Comparison of ENCODE assay signal across 22 mouse cellular contexts in the genomic region with DNA sequence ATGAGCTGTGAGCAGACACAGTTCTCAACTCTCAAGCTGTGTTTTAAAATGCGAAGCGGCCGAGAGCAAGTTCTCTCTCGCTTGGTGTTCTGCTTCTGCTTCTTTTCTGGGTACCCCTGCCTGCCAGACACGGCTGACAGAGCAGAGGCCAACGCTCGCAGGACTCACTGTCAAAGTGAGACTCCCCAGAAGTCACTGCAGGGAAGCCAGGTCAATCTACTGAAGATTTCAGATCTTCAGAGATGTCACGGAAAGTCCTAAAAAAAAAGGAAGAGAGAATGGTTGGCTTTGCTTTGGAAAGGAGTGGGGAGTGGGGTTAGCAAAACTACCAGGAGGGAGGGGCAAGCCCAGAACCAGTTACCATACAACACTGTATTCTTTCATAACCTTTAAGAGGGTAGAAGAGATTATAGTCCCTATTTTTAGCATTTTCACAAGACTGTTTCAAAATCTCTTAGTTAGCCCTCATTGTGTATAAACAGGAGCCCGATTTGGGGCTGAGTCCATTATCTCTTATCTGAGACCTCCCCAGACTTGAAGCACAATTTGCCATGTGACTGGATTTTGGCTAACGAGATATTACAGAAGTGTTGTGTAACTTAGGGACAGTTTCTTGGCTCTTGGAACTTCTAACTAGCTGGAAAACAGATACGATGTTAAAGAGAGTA. TPM values are rescaled to one million over a fixed set of nuclear protein-coding genes. Genes with fewer than 3 reads are reported as not detected.
DNase-seq lines count a peak whose midpoint lies in the region; ATAC-seq and TF ChIP-seq lines count a peak whose summit lies in the region.
"Had no signal": no experiment of that assay in that cellular context is flagged by ENCODE, and none has a peak within 500 bp of the region (broad histone marks: within the 10 kb centered on the region; RNA-seq: fewer than 3 reads in every experiment).

No protein-coding gene starts in this region.

- DNase-seq in liver, adult 2 months (ENCODE audit: extremely low read depth, low read depth, low spot score) = peak; percentile 39
- DNase-seq in MEL (ENCODE audit: low read depth, low spot score) = no peak
- peak; percentile 82 for DNase-seq in lung, postnatal 0 days (ENCODE audit: low spot score)
- no peak for DNase-seq in layer of hippocampus, adult 9-11 months
- DNase-seq in thymus, postnatal 0 days (ENCODE audit: low spot score) = no peak
- no peak for DNase-seq in thymus, postnatal 4 days
- DNase-seq: adrenal gland, postnatal 25 days; embryo, embryonic 11 days; gastrocnemius, postnatal 10 days; kidney, adult 8-10 months; kidney, postnatal 25 days had no signal

- no peak for TF ChIP-seq EP300 in MEL (IDR thresholded peaks at IDR 0.05; ENCODE audit: low read depth in 1 of 2, low read length in 2 of 2)
- peak; percentile 48; the same call in 1 of the 2 replicates for TF ChIP-seq EP300 in lung, postnatal 0 days (IDR thresholded peaks at IDR 0.05)

- no peaks in the 10 kb centered on the region for H3K9me3 ChIP-seq in liver, embryonic 12.5 days (replicated peaks)
- no peaks in the 10 kb centered on the region for H3K9me3 ChIP-seq in MEL (replicated peaks; ENCODE audit: insufficient read depth, low read length)
- H3K9me3 ChIP-seq in heart, embryonic 13.5 days = no peaks in the 10 kb centered on the region
- no peaks in the 10 kb centered on the region for H3K9me3 ChIP-seq in lung, postnatal 0 days (ENCODE audit: low read length)
- H3K9me3 ChIP-seq: forebrain, embryonic 12.5 days; hindbrain, embryonic 12.5 days; midbrain, embryonic 13.5 days; neural tube, embryonic 15.5 days had no signal

- TF ChIP-seq POLR2A in liver, adult 2 months (IDR thresholded peaks at IDR 0.05; ENCODE audit: extremely low read depth, insufficient read depth, low read length) = no peak
- no peak for TF ChIP-seq POLR2A in MEL (IDR thresholded peaks at IDR 0.05; ENCODE audit: control insufficient read depth in 1 of 2, insufficient read depth in 1 of 2, low read depth in 1 of 2, low read length in 2 of 2, poor library complexity in 1 of 2)

- H3K4me2 ChIP-seq in liver, embryonic 12.5 days = no peak overlapping the region
- peak overlapping the region; percentile 6; the same call in 1 of the 2 replicates for H3K4me2 ChIP-seq in heart, embryonic 13.5 days
- H3K4me2 ChIP-seq in lung, postnatal 0 days (replicated peaks; ENCODE audit: low read depth, low read length) = no peak overlapping the region
- H3K4me2 ChIP-seq: forebrain, embryonic 12.5 days; hindbrain, embryonic 12.5 days; liver, embryonic 11.5 days; midbrain, embryonic 13.5 days; neural tube, embryonic 15.5 days had no signal

- no peak for TF ChIP-seq RAD21 in MEL (IDR thresholded peaks at IDR 0.05; ENCODE audit: low read depth, low read length)

- H3K4me3 ChIP-seq in liver, adult 2 months (ENCODE audit: insufficient read depth, low read depth, low read length) = no peak overlapping the region
- H3K4me3 ChIP-seq in liver, embryonic 12.5 days = no peak overlapping the region
- H3K4me3 ChIP-seq in MEL (ENCODE audit: control insufficient read depth in 1 of 2, insufficient read depth in 1 of 2, low read depth in 2 of 2, low read length in 2 of 2) = no peak overlapping the region
- no peak overlapping the region for H3K4me3 ChIP-seq in heart, embryonic 13.5 days
- no peak overlapping the region for H3K4me3 ChIP-seq in lung, postnatal 0 days (ENCODE audit: low read depth, low read length)
- H3K4me3 ChIP-seq: forebrain, embryonic 12.5 days; hindbrain, embryonic 12.5 days; midbrain, embryonic 13.5 days; myocyte; neural tube, embryonic 15.5 days had no signal

- no peak for ATAC-seq in liver, embryonic 12.5 days
- 0 out of 2 replicates have a peak, but pooled peaks have one; percentile 37 for ATAC-seq in heart, embryonic 13.5 days (ENCODE audit: extremely low read depth, insufficient number of reproducible peaks, low FRiP score, low TSS enrichment)
- ATAC-seq in lung, postnatal 0 days = peak; percentile 69
- ATAC-seq: inflammation-experienced regulatory T-cells, adult 6 months; midbrain, embryonic 13.5 days; Patski had no signal

- 72% methylated on average over 11 of the region's 11 CpGs for WGBS in liver, adult 2 months
- 75% methylated on average over 11 of the region's 11 CpGs for WGBS in liver, embryonic 12.5 days (ENCODE audit: insufficient replicate concordance)
- WGBS in heart, embryonic 13.5 days = 37% methylated on average over 11 of the region's 11 CpGs
- 63% methylated on average over 11 of the region's 11 CpGs for WGBS in lung, postnatal 0 days

- no peaks in the 10 kb centered on the region for H3K79me2 ChIP-seq in liver, adult 2 months (ENCODE audit: control insufficient read depth, insufficient read depth, low read length)
- H3K79me2 ChIP-seq in MEL (ENCODE audit: control insufficient read depth, insufficient read depth, low read length, poor library complexity) = no peaks in the 10 kb centered on the region

- TF ChIP-seq CTCF in liver, adult 2 months (IDR thresholded peaks at IDR 0.05; ENCODE audit: low read depth, low read length) = no peak
- no peak for TF ChIP-seq CTCF in MEL (IDR thresholded peaks at IDR 0.05 in 2 of 3, conservative IDR thresholded peaks at IDR 0.05 in 1 of 3; ENCODE audit: control insufficient read depth in 1 of 3, insufficient read depth in 1 of 3, low read depth in 2 of 3, low read length in 3 of 3, poor library complexity in 1 of 3, severe bottlenecking in 1 of 3)
- no peak for TF ChIP-seq CTCF in lung, postnatal 0 days (IDR thresholded peaks at IDR 0.05)

- no peak overlapping the region for H3K9ac ChIP-seq in liver, adult 2 months (ENCODE audit: low read depth, low read length)
- no peak overlapping the region for H3K9ac ChIP-seq in liver, embryonic 12.5 days
- H3K9ac ChIP-seq in MEL (ENCODE audit: control insufficient read depth, low read depth, low read length, poor library complexity, severe bottlenecking) = no peak overlapping the region
- H3K9ac ChIP-seq in heart, embryonic 13.5 days = no peak overlapping the region
- no peak overlapping the region for H3K9ac ChIP-seq in lung, postnatal 0 days (replicated peaks; ENCODE audit: low read depth)
- H3K9ac ChIP-seq: forebrain, embryonic 12.5 days; hindbrain, embryonic 12.5 days; midbrain, embryonic 13.5 days; neural tube, embryonic 15.5 days had no signal

- no peaks in the 10 kb centered on the region for H3K4me1 ChIP-seq in liver, adult 2 months (ENCODE audit: control insufficient read depth, insufficient read depth, low read length)
- no peaks in the 10 kb centered on the region for H3K4me1 ChIP-seq in liver, embryonic 12.5 days
- H3K4me1 ChIP-seq in MEL (ENCODE audit: control insufficient read depth in 1 of 2, insufficient read depth in 2 of 2, low read length in 2 of 2) = no peaks in the 10 kb centered on the region
- peaks cover 50% of the 10 kb centered on the region for H3K4me1 ChIP-seq in heart, embryonic 13.5 days
- no peaks in the 10 kb centered on the region; the same call in 1 of the 2 replicates for H3K4me1 ChIP-seq in lung, postnatal 0 days (ENCODE audit: insufficient read depth, low read depth, low read length)
- H3K4me1 ChIP-seq: forebrain, embryonic 12.5 days; hindbrain, embryonic 12.5 days; midbrain, embryonic 13.5 days; neural tube, embryonic 15.5 days had no signal

- H3K27ac ChIP-seq in liver, adult 2 months (replicated peaks; ENCODE audit: insufficient read depth, low read depth, low read length) = no peak overlapping the region
- no peak overlapping the region for H3K27ac ChIP-seq in liver, embryonic 12.5 days
- H3K27ac ChIP-seq in MEL (ENCODE audit: control insufficient read depth, low read depth, low read length) = no peak overlapping the region
- peak overlapping the region; percentile 79 for H3K27ac ChIP-seq in heart, embryonic 13.5 days (replicated peaks)
- H3K27ac ChIP-seq in lung, postnatal 0 days (ENCODE audit: low read length) = peak overlapping the region; percentile 65
- H3K27ac ChIP-seq: forebrain, embryonic 12.5 days; hindbrain, embryonic 12.5 days; midbrain, embryonic 13.5 days; neural tube, embryonic 15.5 days; stomach, postnatal 0 days had no signal

- peaks cover 46% of the 10 kb centered on the region for H3K36me3 ChIP-seq in liver, adult 2 months (ENCODE audit: control insufficient read depth, insufficient read depth, low read length)
- H3K36me3 ChIP-seq in liver, embryonic 12.5 days = peaks cover 60% of the 10 kb centered on the region
- H3K36me3 ChIP-seq in MEL (ENCODE audit: control insufficient read depth in 1 of 2, insufficient read depth in 2 of 2, low read length in 2 of 2) = peaks cover 0 to 1% of the 10 kb centered on the region in 2 experiments; a peak in 2 of 4 replicates
- H3K36me3 ChIP-seq in heart, embryonic 13.5 days = peaks cover 66% of the 10 kb centered on the region
- H3K36me3 ChIP-seq in lung, postnatal 0 days (ENCODE audit: insufficient read depth, low read length) = no peaks in the 10 kb centered on the region; the same call in 1 of the 2 replicates

- H3K27me3 ChIP-seq in liver, adult 2 months (ENCODE audit: control insufficient read depth, insufficient read depth, low read length) = no peaks in the 10 kb centered on the region
- H3K27me3 ChIP-seq in liver, embryonic 12.5 days (replicated peaks) = no peaks in the 10 kb centered on the region
- no peaks in the 10 kb centered on the region for H3K27me3 ChIP-seq in MEL (ENCODE audit: control insufficient read depth in 1 of 2, insufficient read depth in 2 of 2, low read length in 2 of 2)
- H3K27me3 ChIP-seq in heart, embryonic 13.5 days (replicated peaks) = no peaks in the 10 kb centered on the region
- H3K27me3 ChIP-seq in lung, postnatal 0 days (replicated peaks; ENCODE audit: insufficient read depth, low read length) = no peaks in the 10 kb centered on the region
- H3K27me3 ChIP-seq: forebrain, embryonic 12.5 days; hindbrain, embryonic 12.5 days; midbrain, embryonic 13.5 days; neural tube, embryonic 15.5 days; Patski had no signal

TF ChIP-seq in MEL, 35 proteins besides CTCF, POLR2A, EP300 and RAD21:
- no peak for TF ChIP-seq ZC3H11A (IDR thresholded peaks at IDR 0.05; ENCODE audit: low read depth, low read length)
- TF ChIP-seq UBTF (IDR thresholded peaks at IDR 0.05; ENCODE audit: borderline replicate concordance, insufficient read depth, low read depth, low read length) = no peak
- no peak for TF ChIP-seq TBP (IDR thresholded peaks at IDR 0.05; ENCODE audit: low read depth, low read length)
- no peak for TF ChIP-seq SMC3 (IDR thresholded peaks at IDR 0.05; ENCODE audit: low read depth, low read length)
- TF ChIP-seq USF1 (IDR thresholded peaks at IDR 0.05; ENCODE audit: low read depth, low read length) = peak; percentile 45; the same call in 1 of the 2 replicates

RNA-seq across cellular contexts. Expression of gene Ctnnal1, which starts 15.2 kb away (rescaled TPM):
- total RNA-seq in liver, adult 2 months (2014; rRNA removed) = 3.4 and 3.9 TPM in 2 replicates
- polyA plus RNA-seq in liver, adult 2 months (2012; rRNA removed) = 0.83 and 1.5 TPM in 2 replicates
- 13.1 and 13.4 TPM in 2 replicates for polyA plus RNA-seq in liver, embryonic 12.5 days (2016; fragmentation: Nextera tagmentation; extraction: Ambion mirVana)
- 2.3 and 2.5 TPM in 2 replicates for total RNA-seq in MEL (2012; rRNA removed)
- polyA plus RNA-seq in MEL (2012; ENCODE audit: insufficient read depth in 1 of 2, insufficient read length in 2 of 2, low read depth in 1 of 2, low replicate concordance in 2 of 2, missing spikeins in 1 of 2) = 1 to 10 TPM in 1 of 2 experiments, not detected in 1; 6.3 TPM
- 18.5 and 18.8 TPM in 2 replicates for polyA plus RNA-seq in heart, embryonic 13.5 days (2015; fragmentation: Nextera tagmentation; extraction: Ambion mirVana)
- 15.2 and 16.1 TPM in 2 replicates for polyA plus RNA-seq in lung, postnatal 0 days (2015; fragmentation: Nextera tagmentation; extraction: Ambion mirVana)
- polyA plus RNA-seq in thymus, postnatal 0 days (2015; fragmentation: Nextera tagmentation; extraction: Ambion mirVana) = 5.0 and 5.4 TPM in 2 replicates

Comparison
In these comparisons a context has a peak if more than half of its experiments do, and no peak if none do; other contexts are left out.
1. DNase-seq: peak in liver, adult 2 months (single experiment) and lung, postnatal 0 days (single experiment); none in MEL (single experiment), layer of hippocampus, adult 9-11 months (single experiment), thymus, postnatal 0 days (single experiment) and thymus, postnatal 4 days (single experiment).
2. H3K27ac ChIP-seq: peak in heart, embryonic 13.5 days (single experiment) and lung, postnatal 0 days (single experiment); none in liver, adult 2 months (single experiment), liver, embryonic 12.5 days (single experiment) and MEL (single experiment).